Mouse (Mus musculus): ENCODE data around the gene Pex26.

Gene Pex26

DNA sequence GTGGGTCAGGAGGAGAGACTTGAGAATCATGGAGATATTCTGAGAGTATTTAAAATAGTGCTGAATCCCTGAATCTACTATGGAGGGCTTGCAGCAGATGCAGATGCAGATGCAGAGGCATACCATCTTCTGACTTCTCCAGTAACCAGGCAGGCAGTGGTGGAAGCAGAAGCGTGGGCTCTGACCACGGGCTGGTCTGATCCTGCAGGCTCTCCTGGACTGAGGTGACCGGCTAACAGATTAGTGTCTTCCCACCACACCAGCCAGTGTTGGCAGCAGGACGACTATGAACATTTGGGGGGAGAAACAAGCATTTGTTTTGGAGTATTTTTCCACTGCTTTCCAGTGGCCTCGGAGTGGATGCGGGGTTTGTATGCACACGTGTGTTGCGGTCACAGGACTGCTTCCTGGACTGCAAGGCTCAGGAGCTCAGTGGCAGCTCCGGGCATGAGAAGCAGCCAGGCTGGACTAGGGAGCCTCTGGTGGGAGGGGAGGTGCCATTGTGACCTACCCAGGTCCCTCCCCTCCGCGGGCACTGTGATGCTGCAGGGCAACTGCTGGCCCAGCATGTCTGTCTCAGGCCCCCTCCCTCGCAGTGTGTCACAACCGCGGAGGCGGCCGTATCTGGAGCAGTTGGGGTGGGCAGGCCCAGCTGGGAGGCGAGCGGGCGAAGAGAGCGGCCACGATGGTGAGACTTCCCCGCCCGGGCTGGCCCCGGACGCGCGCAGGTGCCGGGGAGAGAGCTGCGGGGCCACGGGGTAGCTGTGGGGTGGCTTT, 26.9 kb downstream of the Pex26 start, which contains the start of gene Tuba8:
Tuba8 (plus strand) TSS at position 548 of the 777 bp plus-strand sequence.
- DNase-seq: peak; percentile 63

DNA sequence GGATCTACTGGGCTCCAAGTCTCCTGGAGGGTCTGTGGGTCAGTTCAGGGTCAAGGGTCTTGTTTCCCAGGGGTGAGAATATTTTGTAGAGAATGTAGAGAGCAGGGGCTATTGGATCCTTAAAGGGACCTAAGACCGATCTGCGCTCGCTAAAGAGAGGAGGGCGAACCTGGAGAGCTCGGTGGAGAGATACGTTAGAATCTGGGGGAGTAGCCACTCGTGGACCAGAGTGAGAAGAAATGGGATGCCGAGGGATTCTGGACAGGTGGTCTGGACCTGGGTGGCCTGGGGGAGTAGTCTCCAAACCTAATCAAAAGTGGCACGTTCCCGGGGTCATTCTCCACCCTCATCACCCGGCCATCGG, 27.4 kb downstream of the Pex26 start:
- DNase-seq: no peak

DNA sequence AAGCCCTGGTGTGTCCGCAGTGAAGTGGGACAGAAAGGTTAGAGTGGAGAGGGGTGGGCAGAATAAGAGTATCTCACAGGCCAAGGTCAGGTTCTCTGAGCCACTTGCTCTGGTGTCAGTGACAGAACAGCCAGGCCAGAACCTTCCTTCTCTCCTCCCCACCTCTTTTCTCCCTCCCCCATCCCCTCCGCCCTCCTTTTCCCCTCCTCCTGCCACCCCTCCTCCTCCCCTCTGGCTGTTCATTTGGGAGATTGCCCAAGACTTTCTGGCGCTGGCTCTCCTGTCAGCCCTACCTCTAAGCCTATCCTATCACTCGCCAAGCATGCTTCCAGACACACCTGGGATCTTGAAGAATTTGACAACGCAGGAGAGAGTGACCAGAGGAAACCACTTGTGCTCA, 28.3 kb downstream of the Pex26 start:
- DNase-seq: peak; percentile 33

DNA sequence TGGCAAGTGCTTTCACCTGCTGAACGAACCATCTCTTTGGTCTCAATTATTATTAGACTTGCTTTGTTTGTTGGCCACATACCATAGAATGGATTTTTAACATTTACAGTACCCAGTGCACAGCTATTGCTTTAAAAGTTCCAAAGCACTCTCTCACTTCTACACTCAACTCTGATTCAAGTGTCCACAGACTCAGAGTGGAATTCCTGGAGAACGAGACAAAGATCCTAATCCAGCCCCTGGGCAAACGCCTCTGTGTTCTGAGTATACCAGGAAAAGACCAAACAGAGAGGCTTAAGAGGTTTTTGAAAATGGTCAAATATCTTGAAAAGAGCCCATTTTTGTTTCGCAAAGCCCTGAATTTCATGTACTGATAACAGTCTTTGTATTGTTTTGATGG, 29.5 kb downstream of the Pex26 start:
- no peak for DNase-seq

DNA sequence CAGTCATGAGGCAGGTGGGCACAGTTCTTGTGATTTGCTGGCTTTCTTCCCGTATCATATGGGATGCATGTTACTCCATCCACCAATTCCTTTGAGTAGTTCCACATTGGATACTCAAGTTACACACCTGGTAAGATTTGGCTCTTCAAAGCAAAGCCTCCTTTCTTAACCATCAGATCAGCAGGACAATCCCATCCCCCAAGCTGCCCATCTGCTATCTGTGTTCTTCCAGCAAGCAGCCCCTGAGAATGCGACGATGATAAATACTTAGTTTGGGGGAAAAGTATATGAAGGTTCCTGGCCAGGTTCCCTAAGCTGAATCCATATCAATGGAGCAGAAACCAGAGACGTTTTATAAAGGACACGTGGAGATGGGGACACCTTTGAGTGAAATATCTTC, 30.8 kb downstream of the Pex26 start:
- DNase-seq: no peak

DNA sequence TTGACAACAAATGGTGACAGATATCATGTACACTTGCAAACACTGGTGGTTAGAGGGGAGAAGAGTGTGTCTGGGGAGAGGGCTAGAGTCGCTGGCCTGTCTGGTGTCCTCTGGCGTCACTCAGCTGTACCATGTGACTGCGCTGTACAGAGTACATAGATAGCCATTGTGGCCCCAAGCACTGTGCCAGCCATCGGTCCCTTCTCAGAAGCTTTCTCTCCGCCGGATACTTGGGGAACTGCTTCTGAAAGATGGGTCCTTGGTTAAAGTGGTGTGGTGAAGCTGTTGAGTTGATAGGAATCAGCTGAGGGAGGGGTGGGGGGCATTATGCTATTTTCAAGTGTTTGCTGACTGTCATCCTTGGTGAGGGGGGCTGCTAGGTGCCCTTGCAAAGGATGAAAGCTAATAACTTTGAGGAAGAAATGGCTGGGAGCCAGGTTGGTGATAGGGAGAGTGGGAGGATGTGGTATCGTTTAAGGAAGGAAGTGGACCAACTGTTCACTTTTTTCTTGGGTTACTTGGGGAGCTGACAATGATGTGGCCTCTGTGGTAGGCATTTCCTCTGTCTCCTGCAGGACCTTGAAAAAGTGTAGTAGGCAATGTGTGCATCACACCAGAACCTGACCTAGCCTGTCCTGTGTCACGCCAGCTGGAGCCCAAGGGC, 31.3 kb downstream of the Pex26 start:
- DNase-seq: no peak

DNA sequence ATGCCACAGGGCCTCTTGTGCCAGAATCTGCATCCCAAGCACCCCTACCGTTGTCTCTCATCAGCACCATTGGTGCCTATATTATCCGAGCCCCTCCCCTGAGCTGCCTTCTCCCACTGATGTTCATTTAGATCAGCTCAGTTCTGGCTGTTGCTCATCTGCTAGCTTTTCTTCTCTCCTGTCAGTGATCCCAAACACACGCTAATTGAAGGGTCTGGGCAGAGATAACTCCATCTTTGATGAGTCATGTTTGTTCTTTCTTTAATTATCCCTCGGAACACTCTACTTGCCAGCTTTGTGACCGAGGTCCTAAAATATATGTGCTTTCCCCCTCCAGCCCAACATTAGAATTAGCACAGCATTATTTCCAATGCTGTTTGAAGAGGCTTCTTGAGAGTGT, 31.9 kb downstream of the Pex26 start:
- DNase-seq: no peak

DNA sequence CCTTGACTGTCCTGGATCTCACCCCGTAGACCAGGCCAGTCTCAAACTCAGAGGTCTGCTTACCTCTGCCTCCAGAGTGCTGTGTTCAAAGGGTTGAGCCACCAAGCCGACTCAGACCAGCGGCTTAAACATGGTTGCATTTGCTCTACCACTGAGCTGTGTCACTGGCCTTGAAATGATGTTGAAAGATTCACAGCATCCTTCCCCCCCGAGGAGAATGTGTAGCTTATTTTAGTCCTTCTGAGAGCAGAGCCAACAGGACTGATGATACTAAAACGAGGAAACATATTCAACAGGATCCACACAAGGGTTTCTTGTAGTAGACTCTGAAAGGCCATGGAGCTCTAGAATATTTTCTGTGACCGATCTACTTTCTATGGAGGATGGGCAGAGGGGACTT, 32.4 kb downstream of the Pex26 start:
- DNase-seq: no peak

DNA sequence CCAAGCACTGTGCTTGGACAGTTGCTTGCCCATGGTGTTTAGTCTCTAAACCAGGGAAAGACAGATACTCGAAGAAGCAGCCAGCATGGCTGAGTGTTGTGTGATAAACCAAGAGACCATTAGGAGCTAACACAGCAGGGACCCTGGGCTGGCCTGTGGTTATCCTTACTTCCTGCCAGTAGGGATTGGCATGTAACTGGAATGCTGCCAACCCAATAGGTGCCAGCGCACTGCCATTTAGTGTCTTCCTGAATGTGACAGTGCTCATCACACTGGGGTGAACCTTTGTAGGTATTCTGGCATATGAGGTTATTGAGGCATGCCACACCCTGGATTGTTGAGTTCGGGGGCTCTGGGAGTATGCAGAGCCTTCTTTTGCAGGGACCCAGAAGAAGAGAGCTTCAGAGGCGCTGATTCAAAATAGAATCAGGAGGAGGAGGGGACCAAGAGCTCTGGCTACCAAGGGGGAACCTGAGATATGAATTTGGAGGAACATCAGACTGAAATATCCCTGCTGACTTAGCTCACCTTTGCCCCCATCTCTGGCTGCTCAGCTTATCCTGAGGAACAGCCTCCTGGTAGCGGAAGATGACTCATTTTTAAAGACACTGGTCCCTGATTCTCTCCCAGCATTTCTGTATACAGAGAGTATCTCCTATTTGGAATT, 33.3 kb downstream of the Pex26 start:
- no peak for DNase-seq

DNA sequence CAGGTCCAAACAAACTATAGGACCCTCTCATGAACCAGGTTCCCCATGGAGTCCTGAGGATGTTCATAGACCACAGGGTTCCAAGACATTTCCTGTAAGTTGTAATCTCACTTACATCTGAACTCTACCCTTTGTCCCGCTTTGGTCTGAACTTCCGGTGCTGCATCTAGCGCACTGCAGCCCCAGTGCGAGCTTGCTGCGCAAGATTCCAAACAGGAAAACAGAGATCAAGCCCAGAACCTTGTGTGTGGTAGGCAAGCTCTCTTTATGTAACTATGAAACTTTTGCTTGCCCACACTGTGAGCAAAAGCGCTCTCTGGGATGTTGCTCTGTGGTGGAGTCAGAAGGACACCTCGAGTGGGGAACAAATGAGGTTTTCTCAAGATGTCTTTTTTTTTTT, 34.5 kb downstream of the Pex26 start:
- no peak for DNase-seq

DNA sequence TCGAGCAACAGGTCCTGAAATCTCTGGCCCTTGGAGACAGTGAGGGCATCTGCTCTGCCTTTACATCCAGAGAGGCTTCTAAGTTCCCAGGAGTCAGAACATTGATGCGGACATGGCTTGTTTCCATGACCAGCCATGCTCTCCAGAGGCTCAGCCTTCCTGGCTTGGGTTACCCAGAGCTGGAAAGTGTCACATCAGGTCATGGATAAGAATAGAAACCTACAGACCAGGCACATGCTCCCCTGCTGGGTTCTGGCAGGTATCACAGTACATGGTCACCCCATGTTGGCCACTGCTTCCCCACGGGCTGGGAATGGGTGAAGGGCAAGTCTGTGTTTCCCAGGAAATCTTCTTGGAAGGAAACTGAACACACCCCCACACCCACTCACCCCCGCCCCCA, 35.9 kb downstream of the Pex26 start:
- no peak for DNase-seq

DNA sequence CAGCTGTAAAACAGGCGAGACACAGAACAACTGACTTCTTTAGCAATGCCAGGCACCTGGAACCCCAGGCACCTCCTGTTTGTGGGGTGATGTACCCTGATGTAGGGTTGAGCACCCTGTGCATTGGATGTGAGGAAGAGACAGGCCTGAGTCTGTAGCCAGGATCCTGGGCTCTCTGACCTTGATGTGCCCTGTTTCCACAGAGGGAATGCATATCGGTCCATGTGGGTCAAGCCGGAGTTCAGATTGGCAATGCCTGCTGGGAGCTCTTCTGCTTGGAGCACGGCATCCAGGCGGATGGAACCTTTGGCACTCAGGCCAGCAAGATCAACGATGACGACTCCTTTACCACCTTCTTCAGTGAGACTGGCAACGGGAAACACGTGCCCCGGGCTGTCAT, 36.7 kb downstream of the Pex26 start:
- DNase-seq: no peak

DNA sequence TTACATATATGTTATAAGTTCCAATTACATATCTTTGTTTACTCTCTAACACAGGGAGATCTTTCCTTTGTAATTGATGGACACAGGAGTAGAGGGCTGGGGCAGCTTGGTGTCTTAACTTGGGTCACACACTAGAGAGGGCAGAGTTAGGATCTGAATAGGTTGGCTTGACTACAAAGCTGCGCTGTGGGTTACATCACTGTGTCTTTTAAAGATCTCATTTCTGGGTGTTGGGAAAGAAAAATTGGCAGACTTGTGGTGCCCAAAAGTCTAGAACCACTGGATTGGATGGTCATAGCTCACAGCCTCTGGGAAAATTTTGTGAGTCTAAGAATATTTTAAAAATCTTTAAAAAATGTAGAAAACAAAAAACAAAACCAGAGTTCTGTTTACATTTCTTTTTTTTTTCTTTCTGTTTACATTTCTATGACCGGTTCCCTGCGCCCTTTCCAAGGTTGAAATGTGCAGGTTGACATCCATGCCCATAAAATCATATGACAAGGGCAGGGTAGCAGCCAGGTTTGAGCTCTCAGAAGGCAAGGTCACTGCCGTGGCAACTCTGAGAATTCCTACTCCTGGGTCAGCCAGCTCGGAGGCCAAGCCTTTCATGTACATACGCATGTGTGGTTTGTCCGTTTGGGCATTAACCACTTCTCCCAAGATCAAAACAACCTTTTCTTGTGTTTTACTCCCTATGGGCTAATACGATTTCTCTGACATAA, 38.6 kb downstream of the Pex26 start:
- no peak for DNase-seq

DNA sequence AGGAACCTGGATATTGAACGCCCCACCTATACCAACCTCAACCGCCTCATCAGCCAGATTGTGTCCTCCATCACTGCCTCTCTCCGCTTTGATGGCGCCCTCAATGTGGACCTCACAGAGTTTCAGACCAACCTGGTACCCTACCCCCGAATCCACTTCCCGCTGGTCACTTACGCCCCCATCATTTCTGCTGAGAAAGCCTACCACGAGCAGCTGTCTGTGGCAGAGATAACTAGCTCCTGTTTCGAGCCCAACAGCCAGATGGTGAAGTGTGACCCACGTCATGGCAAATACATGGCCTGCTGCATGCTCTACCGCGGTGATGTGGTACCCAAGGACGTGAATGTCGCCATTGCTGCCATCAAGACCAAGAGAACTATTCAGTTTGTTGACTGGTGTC, 39.5 kb downstream of the Pex26 start:
- DNase-seq: no peak

DNA sequence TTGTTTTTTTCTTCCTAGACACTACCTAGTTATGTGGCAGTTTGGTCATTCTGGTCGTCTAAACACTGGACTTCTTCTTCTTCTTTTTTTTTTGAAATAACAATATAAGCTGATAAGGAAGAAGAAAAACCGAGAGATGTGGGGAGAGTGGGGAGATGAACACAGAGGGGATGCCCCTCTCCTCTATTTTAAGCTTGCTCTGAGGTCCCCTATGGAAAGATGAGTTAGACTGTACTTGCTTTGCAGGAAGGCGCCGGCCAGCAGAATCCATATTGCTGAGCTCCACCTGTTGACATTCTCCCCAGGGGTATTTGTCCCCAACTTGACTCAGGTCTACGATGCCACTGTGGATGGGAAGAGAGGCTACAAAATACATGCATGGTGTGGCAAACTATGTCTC, 40.6 kb downstream of the Pex26 start:
- no peak for DNase-seq

DNA sequence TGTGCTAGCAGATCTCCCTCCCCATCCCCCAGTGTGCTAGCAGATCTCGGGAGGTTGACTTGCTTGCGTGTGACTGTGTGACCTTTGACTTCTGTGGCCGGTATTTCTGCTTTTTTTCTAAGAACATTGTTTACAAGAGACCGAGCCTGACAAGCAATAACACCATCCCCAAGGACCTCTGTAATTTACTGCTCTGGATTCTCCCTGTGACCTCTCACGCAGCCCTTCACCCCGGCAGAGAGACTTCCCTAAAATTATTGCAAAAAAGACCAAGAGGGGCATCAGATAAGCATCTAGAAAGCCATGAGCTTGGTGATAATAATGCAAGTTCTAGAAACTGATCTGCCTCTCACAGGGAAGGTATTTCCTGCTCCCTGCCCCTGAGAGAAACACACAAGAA, 41.5 kb downstream of the Pex26 start:
- DNase-seq: no peak

DNA sequence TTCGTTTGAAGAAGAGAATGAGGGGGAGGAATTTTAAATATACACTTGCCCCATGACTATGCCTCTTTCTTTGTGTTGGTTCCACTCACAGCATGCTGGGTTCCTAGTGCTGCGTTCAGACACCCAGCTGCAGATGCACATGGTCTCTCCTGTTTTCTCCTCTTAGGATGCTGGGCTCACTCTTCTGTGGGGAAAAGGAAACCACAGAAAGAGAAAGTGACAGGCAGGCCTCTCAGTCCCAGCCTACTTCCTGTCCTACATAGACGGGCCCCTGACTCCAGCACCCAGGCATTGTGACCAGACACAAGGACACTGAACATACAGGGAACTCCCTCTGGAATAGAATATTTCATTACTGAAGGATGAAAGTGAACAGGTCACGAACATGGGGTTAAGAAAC, 42.6 kb downstream of the Pex26 start:
- DNase-seq: no peak

DNA sequence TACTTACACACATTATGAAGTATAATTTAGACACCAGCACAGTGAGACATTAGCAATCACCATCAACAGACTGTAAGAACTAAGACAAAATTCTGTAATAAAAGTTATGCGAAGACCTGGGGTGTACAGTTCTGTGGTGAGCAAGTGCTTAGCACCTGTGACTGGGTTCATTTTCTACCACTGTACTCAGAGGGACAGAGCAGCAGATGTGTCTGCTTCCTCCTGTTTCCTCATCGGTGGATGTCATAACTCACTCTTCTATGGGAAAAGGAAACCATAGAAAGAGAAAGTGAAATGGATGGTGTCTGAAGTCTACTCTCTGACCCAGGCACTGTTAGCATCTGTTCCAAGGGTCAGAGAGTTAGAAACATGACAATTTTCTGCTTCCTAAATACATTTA, 43.3 kb downstream of the Pex26 start:
- DNase-seq: no peak

DNA sequence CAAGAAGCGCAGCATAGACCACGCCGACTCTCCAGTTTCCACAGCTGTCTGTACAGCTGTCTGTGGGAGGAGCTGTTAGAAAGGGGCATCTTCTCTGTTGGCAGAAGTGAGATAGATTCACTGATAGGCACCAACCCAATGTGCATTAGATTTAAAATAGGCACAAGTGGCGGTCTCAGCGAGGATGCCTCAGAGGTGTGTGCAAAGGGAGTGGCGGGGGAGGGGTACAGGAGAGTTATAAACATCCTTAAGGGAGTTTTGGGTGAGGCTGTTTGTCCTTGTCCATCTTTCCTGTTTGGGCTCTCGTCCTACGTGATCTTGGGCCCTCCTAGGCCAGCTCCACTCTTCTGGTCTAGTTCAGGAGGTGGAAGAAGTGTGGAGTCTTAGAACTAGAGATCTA, 45.0 kb downstream of the Pex26 start:
- no peak for DNase-seq

DNA sequence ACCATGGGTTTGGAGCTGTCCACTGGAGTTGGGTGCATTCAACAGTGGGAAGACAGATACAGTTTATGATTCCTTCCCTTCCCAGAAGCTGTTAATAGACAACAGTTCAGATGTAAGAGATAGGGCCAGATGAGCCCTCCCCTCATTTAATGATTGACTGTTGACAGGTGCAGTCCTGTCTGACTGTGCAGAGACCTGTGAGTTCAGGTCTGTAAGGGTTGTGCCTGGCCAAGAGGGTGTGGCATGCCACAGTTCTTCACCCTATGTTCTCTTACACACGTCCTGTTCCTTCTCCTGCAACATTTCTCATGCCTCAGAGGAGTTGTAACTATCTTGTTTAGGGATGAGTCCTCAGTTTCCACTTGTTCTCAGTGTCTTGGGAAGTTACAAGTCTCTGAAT, 49.2 kb downstream of the Pex26 start:
- DNase-seq: no peak

DNA sequence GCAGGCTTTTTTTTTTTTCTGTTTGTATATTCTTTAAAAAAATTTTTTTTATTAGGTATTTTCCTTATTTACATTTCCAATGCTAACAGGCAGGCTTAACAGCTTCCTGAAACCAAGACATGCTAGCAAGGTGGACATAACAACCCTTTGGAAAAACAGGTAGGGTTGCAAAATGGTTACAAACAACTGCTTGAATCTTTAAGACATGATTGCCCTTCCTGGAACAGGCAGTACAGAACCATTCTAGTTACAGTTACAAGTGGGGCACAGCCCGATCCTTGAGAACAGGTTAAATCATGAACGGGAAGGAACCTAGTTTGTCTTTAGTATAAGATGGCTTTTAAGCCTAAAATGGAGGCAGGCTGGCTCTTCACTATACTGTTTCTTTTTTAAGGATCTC, 52.9 kb downstream of the Pex26 start:
- DNase-seq: no peak

DNA sequence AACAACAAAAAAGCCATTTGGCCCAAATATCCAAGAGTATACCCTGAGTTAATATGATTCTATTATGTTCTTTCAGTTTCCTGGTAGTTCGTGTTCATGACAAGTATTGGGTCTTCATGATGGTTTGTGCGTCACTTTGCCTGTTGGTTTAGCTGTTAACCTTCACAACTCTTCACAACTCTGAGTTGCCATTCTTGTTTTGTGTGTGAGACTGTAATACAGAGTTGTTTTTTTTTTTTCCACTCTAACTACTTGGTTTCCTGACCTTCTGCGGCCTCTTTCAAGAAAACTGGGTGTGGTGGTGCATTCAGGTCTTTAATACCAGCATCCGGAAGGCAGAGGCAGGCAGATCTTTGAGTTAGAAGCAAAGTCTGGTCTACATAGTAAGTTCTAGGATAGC, 54.7 kb downstream of the Pex26 start:
- no peak for DNase-seq

DNA sequence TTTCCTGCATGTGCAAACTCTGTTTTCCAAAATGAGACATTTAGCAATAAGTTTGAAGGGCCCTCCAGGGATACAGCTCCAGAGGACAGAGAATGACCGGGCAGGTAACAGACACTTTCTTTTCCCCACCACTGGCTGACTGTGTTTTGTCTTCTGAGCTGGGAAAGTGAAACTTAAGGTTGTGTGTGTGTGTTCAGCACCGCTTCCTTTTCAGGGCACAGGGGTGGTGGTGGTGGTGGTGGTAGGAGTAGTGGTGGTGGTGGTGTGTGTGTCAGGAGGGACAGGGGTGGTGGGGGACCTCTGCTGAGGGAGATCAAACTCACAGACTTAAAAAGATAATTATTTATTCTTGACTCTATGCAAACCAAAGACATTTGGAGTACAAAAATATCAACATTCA, 58.3 kb downstream of the Pex26 start:
- DNase-seq: no peak

DNA sequence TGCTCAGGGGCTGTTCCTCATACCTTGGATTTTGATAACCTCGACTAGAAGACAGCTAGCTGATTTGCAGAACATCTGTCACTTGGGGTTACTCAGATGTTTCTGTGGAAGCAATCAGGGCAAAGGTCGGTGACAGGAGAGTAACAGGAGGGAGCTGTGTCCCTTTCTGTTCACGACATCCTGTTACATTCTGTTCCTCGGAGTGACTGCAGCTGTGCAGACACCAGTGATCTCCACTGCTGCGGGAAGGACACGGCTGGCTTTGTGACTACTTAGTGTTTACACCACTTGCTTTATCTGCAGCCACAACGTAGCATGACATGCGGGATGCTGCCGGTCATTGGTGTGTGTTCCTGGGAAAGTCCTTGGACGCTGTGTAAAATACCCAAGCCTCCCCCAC, 59.7 kb downstream of the Pex26 start:
- no peak for DNase-seq

All from cerebellum, adult 11-12 months (tissue).